Mouse (Mus musculus): Measurements from ENCODE around the gene Rcan1.

The Rcan1 gene

DNA sequence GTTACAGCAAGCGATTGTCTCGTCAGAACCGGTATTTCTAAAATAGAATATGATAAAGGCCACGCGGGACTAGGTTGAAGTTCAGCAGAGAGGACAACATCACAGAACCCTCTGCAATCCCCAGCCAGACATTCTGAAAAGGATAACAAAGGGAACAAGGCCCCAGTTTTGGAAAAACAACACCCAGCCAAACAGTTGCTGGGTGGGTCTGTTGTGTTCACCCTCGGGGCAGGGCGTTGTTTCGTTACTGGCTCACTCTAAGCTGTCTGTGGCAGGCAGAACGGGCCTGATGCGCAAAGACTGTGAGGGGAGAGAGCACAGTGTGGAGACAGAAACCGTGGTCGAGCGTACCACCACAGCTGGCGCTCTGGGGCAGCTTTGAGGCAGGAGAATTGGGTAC, 2.2 kb downstream of the Rcan1 start:
- DNase-seq (ENCODE audit: low spot score in 2 of 2) = no peak

DNA sequence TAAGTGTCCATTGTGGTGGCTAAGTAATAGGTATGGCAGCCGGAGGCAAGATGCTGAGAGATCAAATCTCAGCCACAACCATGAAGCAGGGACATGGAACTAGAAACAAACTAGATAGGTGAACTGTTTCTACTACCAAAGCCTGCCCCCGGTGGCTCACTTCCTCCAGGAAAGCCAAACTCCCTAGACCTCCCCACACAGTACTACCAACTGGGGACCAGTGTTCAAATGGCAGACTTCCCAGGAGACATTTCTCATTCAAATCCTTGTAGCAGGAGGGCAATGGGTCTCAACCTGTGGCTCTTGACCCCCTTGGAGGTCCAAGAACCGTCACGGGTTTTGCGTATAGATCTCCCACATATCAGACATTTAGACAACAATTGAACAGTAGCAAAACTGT, 3.6 kb downstream of the Rcan1 start:
- no peak for DNase-seq (ENCODE audit: low spot score in 2 of 2)

DNA sequence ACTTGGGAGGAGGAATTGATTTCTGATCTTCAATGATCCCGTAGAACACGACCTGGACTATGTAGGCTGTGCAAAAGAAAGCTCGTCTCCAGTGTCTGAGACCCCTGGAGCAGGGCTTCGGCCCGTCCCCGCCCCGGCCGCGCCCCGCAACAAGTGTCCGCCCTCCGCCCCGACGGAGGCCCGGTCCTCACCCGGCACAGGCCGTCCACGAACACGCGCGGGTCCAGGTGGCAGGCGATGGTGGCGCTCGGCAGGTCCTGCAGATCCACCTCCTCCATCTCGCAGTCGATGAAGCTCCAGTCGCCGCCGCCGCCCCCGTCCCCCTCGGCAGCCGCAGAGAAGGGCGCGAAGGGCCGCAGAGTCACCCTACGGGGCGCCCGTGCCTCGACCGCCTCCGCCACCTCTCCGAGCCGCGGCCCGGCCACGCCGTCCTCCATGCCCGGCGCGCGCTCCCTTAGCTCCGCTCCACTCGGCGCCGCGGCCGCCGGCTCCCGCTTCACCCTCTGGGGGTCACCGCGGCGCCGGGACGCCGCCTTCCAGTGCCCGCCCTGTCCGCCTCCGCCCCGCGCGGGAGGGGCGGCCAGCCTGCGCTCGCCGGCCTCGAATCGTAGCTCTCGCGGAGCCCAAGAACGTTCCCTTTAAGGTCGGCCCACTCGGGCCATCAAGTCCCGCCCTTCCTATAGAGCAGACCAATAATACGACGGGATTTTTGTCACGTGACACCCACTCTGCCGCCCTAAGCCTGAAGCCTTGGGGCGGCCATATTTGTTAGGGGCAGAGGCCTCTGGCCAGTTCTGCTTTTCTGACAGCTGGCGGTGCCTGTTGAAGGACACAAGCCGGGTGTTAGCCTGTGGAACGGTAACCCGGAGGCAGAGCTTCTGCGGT, 4.8 kb downstream of the Rcan1 start:
- DNase-seq (ENCODE audit: low spot score in 2 of 2) = peak; percentile 95

DNA sequence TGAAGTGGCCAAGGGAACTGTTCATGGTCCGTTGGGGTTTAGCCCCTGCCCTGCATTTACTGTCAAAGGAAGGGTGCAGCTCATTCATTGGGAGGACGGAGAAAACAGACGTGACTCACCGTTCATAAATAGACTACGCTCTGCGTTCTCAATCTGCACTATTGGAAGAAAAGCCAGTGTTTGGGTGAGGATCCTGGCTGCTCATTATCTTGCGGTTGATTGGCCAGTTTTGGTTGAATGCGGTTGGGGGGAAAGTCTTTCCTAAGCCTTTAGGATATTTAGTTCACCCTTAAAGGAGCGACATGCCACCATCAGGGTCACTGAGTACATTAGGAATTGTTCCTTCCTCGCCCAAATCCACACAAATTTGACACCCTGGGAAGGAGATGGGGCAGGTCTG, 5.4 kb downstream of the Rcan1 start:
- DNase-seq (ENCODE audit: low spot score in 2 of 2) = no peak

DNA sequence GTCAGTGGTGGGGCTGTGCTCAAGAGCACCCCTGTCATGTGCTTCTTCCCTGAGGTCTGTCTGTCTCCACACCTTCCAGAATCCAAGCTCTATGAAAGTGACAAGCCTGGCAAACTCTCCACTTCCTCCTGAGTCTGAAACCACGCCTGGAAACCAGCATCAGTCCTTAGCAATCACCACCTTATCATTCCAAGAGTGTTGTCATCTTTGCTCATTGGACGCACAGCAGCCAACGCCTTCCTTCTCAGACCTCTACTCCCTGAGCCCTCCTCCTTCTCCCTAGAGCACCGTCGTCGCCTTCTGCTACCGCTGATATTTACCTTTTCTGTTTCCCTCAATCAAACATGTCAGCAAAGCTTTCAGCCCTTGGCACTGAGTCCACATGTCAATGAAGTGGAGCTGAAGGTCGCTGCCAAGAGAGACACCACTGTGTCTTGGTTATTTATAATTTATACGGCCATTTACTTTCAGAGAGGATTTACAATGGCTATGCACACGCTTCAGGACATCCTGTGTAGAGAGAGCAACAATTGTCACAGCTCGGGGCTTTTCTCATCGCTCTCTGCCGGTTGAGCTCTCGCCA, 6.2 kb downstream of the Rcan1 start:
- DNase-seq (ENCODE audit: low spot score in 2 of 2) = no peak

DNA sequence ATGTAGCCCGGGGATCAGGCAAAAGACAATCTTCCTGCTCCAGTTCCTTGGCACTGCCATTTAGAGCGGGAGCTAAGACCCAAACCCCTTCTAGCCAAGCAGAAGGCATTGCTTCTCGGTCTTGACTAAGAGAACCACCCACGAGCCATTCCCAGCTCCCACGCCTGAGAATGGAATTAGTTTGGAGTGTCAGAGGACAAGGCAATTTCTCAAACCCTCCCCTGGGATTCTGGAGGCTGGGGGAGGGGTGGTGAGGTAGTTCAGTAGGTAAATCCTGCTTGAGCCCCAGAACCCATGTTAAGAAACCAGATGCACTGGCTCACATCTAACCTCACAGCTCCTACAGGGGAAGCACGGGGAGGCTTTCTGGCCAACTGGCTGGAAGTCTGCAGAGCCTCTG, 9.3 kb downstream of the Rcan1 start:
- DNase-seq (ENCODE audit: low spot score in 2 of 2) = no peak

DNA sequence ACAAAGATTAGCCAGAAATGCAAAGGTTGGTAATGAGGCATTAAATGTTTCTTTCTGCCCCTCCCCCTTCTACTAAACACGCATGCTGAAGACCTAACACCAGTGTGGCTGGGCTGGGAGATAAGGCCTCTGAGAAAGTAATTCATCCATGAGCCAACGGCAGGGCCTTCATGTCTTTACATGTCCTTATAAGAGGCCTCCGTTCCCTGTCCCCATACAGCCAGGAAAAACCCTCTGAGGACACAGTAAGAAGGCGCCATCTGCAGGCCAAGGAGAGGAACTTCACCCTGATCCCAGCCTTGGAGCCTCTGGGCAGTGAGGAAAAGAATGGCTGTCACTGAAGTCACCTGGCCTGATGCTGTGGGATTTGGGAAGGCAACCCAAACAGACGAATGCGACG, 13.1 kb downstream of the Rcan1 start:
- DNase-seq (ENCODE audit: low spot score in 2 of 2) = peak; percentile 36 to 78

DNA sequence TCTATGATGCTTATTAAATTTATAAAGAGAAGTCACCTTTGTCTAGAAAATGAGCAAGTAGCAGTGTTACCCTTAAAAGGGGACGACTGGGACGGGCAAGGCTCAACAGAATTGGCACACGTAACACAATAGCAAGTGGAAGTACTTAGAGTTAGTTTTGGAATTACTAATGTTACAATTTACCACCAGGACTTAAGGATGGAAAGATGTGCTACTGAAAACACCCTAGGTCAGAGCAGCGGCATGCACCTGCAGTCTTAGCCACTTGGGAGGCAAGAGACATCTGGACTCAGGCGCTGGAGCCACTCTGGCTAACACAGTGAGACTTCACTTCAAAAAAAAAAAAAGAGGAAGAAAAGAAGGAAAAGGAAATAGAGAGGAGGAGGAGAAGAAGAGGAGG, 14.7 kb downstream of the Rcan1 start:
- DNase-seq (ENCODE audit: low spot score in 2 of 2) = no peak

DNA sequence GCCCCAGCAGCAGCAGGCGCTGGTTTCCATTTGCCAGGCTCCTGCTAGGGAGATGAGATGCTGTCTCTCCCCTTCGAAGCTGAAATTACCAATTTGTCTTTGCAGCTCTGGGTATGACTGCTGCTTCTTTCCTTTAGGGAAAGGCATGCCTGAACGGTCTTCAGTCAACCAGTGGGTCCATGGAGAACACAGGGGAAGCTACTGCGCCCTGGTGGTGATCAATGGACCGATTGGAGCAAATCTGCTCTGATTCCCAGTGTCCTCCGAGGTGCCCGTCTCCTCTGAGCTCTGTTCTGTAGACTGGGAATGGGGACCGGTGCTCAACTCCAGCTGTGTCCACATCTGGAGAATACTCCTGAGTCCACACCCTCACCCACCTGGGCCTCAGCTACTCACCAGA, 15.2 kb downstream of the Rcan1 start:
- DNase-seq (ENCODE audit: low spot score in 2 of 2) = no peak

DNA sequence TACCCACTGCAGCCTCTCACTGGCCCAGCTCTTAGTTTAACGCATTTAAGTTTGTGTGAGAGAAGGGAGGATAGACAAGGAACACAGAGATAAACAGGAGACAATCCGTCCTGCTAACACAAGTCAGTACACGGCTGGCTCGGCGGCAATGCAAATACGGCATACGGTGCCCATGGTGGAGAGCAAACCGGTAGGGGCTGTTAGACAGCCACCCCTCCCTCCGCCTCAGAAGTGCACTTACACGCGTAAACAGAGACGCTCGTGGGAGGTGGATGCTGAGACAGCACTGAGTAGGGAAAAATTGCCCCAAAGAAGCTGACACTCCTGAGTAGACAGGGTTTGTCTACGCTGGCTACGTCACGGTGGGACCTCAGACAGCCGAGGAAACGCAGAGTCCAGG, 16.2 kb downstream of the Rcan1 start:
- DNase-seq (ENCODE audit: low spot score in 2 of 2) = no peak

DNA sequence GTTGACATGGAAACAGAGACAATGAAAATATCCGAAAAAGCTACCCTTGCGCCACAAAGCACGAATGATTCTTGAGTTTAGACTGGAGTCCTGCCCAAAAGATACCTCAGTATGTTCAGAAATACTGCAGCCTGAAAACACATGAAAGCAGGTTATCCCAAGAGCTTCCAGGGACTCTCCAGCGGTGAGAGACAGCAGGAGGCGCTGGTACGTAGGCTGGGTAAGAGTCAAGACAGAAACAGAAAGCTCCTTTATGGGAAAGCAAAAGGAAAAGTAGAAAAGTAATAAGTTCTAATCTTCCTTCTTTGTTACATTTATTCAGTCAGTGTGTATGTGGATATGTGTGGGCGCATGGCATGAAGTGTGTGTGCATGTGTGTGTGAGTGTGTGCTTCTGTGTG, 16.7 kb downstream of the Rcan1 start:
- DNase-seq (ENCODE audit: low spot score in 2 of 2) = no peak

DNA sequence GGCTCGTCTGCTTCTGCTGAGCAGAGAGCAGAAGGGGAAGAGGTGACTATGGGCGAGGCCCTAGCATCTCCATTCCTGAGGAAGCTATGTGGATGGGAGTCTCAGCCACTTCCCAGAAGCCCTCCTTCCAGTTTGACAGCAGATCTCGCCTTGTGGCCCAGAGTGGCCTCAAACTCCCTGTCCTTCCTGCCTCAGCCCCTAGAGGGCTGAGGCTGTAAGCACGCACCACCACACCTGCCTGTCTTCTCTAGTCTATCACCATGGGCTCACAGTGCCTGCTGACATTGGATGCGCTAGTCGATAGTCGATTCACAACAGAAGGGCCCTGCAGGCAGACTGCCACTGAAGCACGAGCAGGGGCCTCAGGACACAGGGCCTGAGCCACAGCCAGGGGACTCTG, 18.1 kb downstream of the Rcan1 start:
- no peak for DNase-seq (ENCODE audit: low spot score in 2 of 2)

DNA sequence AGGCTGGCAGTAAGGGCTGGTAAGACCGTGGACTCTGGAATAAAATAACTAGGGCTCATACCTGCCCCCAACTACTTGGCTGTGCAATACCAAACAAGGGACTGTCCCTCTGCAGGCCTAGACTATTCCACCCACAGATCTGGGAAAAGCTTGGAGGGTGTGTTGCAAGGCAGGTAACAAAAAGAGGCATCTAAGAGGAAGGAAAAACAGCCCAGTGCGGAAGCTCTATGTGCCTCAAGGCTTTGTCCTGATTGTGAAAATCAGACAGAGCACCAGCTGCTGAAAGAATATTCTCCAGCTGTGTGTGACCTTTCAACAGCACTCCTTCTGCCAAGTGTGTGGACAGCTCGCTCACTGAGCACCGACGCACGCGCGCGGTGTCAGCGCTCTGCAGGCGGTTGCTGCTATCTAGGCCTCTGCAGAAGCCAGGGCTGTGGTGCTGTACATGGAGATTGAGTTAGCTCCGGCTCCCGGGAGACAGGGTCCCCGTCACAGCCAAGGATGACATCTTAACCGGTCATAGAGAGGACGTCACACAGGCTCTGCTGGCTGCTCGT, 19.1 kb downstream of the Rcan1 start:
- no peak for DNase-seq (ENCODE audit: low spot score in 2 of 2)

DNA sequence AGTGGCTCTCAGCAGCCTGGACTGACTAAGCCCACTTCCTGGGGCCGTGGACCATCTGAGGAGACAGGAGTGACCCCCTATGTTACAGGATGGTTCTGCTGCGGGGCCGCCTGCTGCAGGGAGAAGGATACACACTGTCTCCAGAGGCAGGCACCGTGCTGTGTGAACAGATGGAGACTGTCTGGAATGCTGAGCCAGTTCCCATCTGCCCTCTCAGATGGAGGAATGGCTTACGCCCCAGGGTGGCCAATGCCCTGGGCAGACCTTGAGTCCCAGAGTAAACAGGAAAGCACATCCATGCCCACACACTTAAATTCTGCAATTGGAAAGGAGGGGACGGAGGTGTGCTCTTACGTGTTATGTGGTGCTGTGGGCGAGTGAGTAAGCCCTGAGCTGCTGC, 20.3 kb downstream of the Rcan1 start:
- no peak for DNase-seq (ENCODE audit: low spot score in 2 of 2)

DNA sequence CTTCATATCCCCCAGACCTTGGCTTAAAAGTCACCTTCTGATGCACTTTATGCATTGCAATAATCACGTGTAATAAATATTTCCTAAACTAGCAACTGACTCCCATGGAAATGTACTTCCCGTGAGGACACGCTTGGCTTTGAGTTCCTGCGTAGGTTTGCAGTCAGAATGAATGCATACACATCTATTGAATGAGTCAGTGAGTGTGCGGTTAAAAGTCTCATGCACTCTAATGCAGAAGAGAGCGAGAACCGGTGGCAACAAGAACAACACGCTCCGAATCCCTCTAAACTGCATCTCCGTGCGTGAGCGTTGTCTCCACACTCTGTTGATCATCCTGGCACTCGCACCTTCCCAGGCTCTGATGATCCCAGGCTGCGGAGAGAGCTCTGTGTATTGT, 21.6 kb downstream of the Rcan1 start:
- no peak for DNase-seq (ENCODE audit: low spot score in 2 of 2)

DNA sequence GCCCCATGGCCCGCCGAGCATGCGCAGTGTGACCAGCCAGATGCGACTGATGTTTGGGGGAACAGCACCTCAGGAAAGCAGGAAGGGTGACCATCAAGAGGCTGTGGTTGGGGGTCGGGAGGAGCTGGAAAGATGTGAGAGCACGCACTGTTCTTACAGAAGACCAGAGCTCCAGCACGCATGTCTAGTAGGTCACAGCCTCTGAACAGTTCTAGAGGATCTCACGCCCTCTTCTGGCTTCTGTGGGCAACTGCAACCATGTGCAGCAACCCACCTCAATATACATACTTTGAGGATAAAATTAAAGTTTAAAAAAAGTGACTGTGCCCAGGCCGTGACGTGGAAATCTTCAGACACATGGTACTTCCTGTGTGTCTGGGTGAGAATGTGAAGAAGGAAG, 25.3 kb downstream of the Rcan1 start:
- no peak for DNase-seq (ENCODE audit: low spot score in 2 of 2)

DNA sequence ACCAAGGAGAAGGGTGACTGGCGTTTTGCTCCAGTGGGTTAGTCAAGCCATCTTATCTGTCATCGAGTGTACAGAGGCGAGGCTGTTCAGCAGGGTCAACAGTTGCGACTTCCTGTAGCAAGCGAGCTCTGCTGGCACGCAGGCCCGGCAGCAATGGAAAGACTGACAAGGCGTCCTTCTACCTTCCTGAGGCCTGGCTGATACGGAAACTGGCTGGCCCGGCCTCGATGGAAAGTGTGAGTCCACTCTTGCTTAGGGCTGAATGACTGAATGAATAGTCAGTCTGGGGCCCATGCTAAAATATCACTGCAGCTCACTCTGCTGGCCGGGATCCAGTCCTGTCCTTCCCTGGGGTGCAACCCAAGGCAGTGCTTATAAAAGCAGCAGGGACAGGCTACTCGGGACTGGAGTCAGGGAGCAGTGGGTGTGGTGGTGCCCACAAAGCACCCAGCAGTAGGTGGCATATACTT, 27.0 kb downstream of the Rcan1 start:
- DNase-seq (ENCODE audit: low spot score in 2 of 2) = no peak

DNA sequence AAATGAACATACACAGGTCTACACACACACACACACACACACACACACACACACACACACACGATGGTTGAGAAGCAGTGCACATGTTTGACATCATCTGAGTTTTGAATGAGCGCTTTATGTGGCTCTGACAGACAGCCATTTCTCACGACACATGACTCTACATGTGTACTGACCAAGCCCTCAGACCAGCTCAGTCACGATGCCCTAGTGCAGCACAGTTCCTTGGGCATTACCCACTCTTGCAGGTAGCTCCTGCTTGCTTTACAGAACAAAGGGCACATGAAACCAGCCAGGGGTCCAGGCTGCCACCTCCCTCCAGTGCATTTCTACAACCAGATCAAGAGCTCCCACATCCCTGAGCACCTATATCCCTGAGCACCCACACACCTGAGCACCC, 27.7 kb downstream of the Rcan1 start:
- DNase-seq (ENCODE audit: low spot score in 2 of 2) = no peak

DNA sequence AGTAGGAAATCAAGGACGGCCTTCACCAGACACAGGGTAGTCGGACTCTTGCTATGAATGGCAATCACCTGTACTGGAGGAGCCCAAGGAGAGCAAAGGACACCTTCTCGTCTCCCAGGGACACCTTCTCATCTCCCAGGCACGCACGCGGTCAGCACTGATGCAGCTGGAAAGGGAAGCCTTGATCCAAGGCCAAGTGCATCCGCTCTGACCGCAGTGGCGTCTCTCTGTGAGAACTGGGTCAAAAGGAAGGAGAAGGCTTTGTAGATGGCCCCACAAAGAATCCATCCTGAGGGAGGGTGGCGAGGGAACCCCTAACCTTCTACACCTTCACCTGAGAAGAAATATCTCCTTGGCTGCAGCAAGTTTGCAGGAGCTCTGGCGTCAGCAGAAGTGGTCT, 28.5 kb downstream of the Rcan1 start:
- no peak for DNase-seq (ENCODE audit: low spot score in 2 of 2)

DNA sequence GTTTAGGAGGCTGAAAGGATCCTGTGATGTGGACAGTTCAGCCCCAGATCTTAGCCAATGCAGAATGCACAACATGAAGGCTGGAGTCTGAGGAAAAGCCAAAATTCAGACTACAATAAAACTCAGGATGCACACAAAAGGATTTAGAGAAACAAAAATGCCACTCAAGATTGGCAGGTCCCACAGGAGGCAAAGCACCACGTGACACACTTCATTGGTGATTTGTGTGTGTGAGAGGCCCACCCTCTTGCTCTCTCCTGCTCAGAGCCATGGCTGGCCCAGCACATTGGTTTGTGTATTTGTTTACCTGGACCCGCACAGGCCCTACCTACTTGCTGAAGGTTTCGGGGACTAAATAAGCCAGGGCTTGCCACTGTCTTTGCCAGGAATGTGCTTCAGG, 29.5 kb downstream of the Rcan1 start:
- DNase-seq (ENCODE audit: low spot score in 2 of 2) = no peak

DNA sequence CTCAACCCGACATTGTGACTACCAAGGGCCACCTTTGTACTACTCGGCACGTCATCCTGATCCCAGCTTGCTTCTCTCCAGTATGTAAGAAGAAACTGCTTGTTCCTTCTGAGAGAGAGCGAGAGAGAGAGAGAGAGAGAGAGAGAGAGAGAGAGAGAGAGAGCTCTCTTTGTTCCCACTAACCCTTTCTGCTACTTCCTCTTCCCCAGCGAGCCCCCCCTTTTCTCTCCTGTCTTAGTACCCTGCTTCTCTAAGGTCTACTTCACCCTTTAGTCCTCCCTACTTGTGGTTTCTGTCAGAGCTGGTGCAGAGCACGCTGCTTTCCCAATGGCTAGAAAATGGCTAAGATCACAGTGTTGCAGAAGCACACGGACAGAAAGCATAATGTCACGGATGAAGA, 30.4 kb downstream of the Rcan1 start:
- no peak for DNase-seq (ENCODE audit: low spot score in 2 of 2)

DNA sequence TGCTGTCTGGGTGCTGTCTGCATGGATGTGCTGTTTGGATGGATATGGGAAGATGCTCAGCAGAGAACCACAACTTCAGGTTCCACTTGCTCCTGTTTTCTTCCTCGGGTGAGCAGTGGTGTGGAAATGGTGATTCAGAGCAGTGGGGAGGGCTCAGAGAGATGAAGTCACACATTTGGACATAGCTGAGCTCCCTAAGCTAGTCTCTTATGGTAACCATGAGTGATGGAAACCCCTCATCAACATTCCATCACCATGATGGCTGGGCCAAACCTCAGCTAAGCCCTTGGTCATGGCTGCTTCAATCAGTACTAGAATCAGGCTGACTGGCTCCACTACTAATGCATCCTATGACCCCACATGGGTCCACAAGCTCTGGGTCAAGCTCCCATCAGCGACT, 30.9 kb downstream of the Rcan1 start:
- no peak for DNase-seq (ENCODE audit: low spot score in 2 of 2)

DNA sequence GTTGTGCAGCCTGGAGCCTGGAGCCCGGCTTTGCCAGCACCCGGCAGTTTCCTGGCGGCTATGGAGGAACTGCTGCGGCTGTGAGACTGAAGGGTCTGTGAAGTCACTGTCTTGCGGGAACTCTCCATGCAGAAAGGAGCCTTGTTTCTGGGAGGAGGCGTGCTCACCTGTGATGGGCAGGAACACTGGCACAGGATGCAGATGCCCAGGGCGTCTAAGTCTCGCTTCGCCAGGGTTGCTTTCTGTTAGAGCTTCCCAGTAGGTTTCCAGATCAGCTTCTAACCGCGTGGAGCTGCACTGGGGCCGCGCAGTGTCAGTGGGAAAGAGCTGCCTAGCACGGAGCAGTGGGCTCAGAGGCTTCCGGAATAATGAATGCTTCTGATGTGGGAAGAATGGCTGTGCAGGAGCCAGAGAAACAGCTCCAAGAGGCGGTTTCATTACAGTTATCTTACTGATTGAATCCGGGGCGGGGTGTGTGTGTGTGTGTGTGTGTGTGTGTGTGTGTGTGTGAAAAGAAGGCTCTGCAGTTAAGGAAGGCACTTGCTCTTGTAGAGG, 35.2 kb downstream of the Rcan1 start:
- DNase-seq (ENCODE audit: low spot score in 2 of 2) = no peak
